Mouse (Mus musculus): ENCODE measurements around the gene Mob3b.
"Not testable (repeated sequence)": the region's sequence is repeated elsewhere in the genome, so short reads cannot be mapped to it uniquely, and the experiment has no call there.

Gene Mob3b

GRCm38 (mm10) chr4:34966336-34966957 is 190.8 kb downstream of the Mob3b start:
- no peak for DNase-seq (ENCODE audit: low read depth)

GRCm38 (mm10) chr4:34964906-34965305 is 192.4 kb downstream of the Mob3b start:
- DNase-seq (ENCODE audit: low read depth) = no peak

- no peak for DNase-seq (ENCODE audit: low read depth)
These were observed 193.3 kb downstream of the Mob3b start for GRCm38 (mm10) chr4:34963999-34964398.

GRCm38 (mm10) chr4:34960781-34961560 is 196.3 kb downstream of the Mob3b start:
- no peak for DNase-seq (ENCODE audit: low read depth)

GRCm38 (mm10) chr4:34959477-34959876 is 197.8 kb downstream of the Mob3b start:
- no peak for DNase-seq (ENCODE audit: low read depth)

- peak; percentile 62 for DNase-seq (ENCODE audit: low read depth)
These were observed 198.9 kb downstream of the Mob3b start for GRCm38 (mm10) chr4:34958155-34959028.

GRCm38 (mm10) chr4:34953716-34954115 is 203.6 kb downstream of the Mob3b start:
- no peak for DNase-seq (ENCODE audit: low read depth)

- no peak for DNase-seq (ENCODE audit: low read depth)
These were observed 210.1 kb downstream of the Mob3b start for GRCm38 (mm10) chr4:34947181-34947580.

- no peak for DNase-seq (ENCODE audit: low read depth)
These were observed 216.2 kb downstream of the Mob3b start for GRCm38 (mm10) chr4:34941046-34941445.

- not testable (repeated sequence) for DNase-seq (ENCODE audit: low read depth)
These were observed 228.9 kb downstream of the Mob3b start for GRCm38 (mm10) chr4:34928386-34928785.

- DNase-seq (ENCODE audit: low read depth) = peak; percentile 69
These were observed 235.0 kb downstream of the Mob3b start for GRCm38 (mm10) chr4:34922177-34922870.

- DNase-seq (ENCODE audit: low read depth) = no peak
These were observed 239.9 kb downstream of the Mob3b start for GRCm38 (mm10) chr4:34917400-34917799.

- DNase-seq (ENCODE audit: low read depth) = no peak
These were observed 245.1 kb downstream of the Mob3b start for GRCm38 (mm10) chr4:34912171-34912570.

- no peak for DNase-seq (ENCODE audit: low read depth)
These were observed 245.9 kb downstream of the Mob3b start for GRCm38 (mm10) chr4:34911401-34911800.

GRCm38 (mm10) chr4:34908127-34908526 is 249.2 kb downstream of the Mob3b start:
- no peak for DNase-seq (ENCODE audit: low read depth)

- no peak for DNase-seq (ENCODE audit: low read depth)
These were observed 250.3 kb downstream of the Mob3b start for GRCm38 (mm10) chr4:34907026-34907425.

GRCm38 (mm10) chr4:34906151-34906550 is 251.1 kb downstream of the Mob3b start:
- no peak for DNase-seq (ENCODE audit: low read depth)

GRCm38 (mm10) chr4:34905396-34905795 is 251.9 kb downstream of the Mob3b start:
- peak; percentile 65 for DNase-seq (ENCODE audit: low read depth)

- not testable (repeated sequence) for DNase-seq (ENCODE audit: low read depth)
These were observed 255.7 kb downstream of the Mob3b start for GRCm38 (mm10) chr4:34901582-34901981.

- no peak for DNase-seq (ENCODE audit: low read depth)
These were observed 256.1 kb downstream of the Mob3b start for GRCm38 (mm10) chr4:34901166-34901565.

GRCm38 (mm10) chr4:34900155-34900554 is 257.1 kb downstream of the Mob3b start:
- no peak for DNase-seq (ENCODE audit: low read depth)

GRCm38 (mm10) chr4:34899322-34899721 is 258.0 kb downstream of the Mob3b start:
- no peak for DNase-seq (ENCODE audit: low read depth)

Data from induced T-regulatory cell, adult 2 months (primary cell).